Mouse (Mus musculus): ENCODE results near the gene Lypd4.

GRCm38 (mm10) chr7:24886308-24886633 is 16.5 kb upstream of the Lypd4 start:
- TF ChIP-seq CTCF (IDR thresholded peaks at IDR 0.05; ENCODE audit: low read depth, low read length) = no peak
- no peak for TF ChIP-seq GATA2 (IDR thresholded peaks at IDR 0.05; ENCODE audit: borderline replicate concordance, low read depth, low read length)
- no peak for TF ChIP-seq TAL1 (conservative IDR thresholded peaks at IDR 0.05; ENCODE audit: low read depth, low read length)
- no peak for TF ChIP-seq GATA1 (IDR thresholded peaks at IDR 0.05; ENCODE audit: borderline replicate concordance, low read length)
- TF ChIP-seq POLR2AphosphoS5 (IDR thresholded peaks at IDR 0.05; ENCODE audit: insufficient replicate concordance, low read depth, low read length) = no peak

All from G1E (cell line).